Mouse (Mus musculus): ENCODE results near the gene Mmp19.

DNA sequence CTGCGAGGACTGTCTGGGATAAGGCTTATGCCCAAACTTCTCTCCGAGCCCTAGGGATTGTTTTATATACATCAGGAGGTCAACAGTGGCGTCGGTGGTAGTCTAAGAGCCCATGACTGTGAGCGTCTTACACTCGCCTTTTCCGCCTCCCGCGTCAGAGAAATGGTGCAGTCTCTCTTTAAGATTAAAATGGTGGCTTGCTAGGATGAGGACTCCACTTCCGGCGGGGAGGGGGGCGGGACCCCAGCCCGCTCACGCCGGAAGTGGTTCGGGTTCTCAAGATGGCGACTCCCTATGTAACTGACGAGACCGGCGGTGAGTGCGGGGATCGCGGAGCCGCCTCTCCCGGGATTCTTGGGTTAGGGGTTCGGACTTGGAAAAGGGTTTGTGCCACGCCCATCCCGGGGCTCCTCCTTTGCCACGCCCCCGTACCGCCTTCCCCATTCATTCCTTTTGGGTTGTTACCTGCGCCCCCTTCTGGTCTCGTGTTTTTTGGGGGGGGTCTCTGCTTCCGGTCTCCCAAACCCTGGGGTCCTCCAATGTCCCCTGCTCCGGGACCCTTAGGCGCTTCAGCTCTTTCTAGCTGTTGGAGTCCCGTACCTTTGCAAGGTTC is 42.4 kb upstream of the Mmp19 start:
- peak; percentile 42 for TF ChIP-seq CTCF (conservative IDR thresholded peaks at IDR 0.05; ENCODE audit: low read length)
- TF ChIP-seq POU5F1 (IDR thresholded peaks at IDR 0.05; ENCODE audit: borderline replicate concordance, low read length): no peak
- TF ChIP-seq NANOG (IDR thresholded peaks at IDR 0.05; ENCODE audit: borderline replicate concordance, low read length): no peak
